Mouse (Mus musculus): ENCODE data around the gene Ptprb. TPM values are rescaled to one million over a fixed set of nuclear protein-coding genes. Genes with fewer than 3 reads are reported as not detected.
A peak's percentile ranks its signal among the peaks of the same experiment; 100 is the strongest.

The Ptprb gene
- polyA plus RNA-seq, 2 experiments from 2014 or later = 0.12 TPM; not detected in 1

- no peak for ATAC-seq
Measured at GRCm38 (mm10) chr10:116382826-116383685, 107.7 kb downstream of the Ptprb start.

- no peak for ATAC-seq
Measured at GRCm38 (mm10) chr10:116384401-116384800, 109.1 kb downstream of the Ptprb start.

- no peak for ATAC-seq
Measured at GRCm38 (mm10) chr10:116386391-116386885, 111.1 kb downstream of the Ptprb start.

GRCm38 (mm10) chr10:116388840-116389239 is 113.5 kb downstream of the Ptprb start:
- no peak for ATAC-seq

GRCm38 (mm10) chr10:116393790-116394475 is 118.6 kb downstream of the Ptprb start:
- ATAC-seq = no peak

- no peak for ATAC-seq
Measured at GRCm38 (mm10) chr10:116394585-116394984, 119.3 kb downstream of the Ptprb start.

GRCm38 (mm10) chr10:116396279-116396678 is 121.0 kb downstream of the Ptprb start:
- ATAC-seq = peak; percentile 55

- ATAC-seq = peak; percentile 29
Measured at GRCm38 (mm10) chr10:116396966-116397365, 121.6 kb downstream of the Ptprb start.

GRCm38 (mm10) chr10:116397573-116397972 is 122.2 kb downstream of the Ptprb start:
- peak; percentile 50 for ATAC-seq

- ATAC-seq = no peak
Measured at GRCm38 (mm10) chr10:116397973-116398372, 122.7 kb downstream of the Ptprb start.

- no peak for ATAC-seq
Measured at GRCm38 (mm10) chr10:116402742-116403425, 127.6 kb downstream of the Ptprb start.

GRCm38 (mm10) chr10:116403679-116404078 is 128.4 kb downstream of the Ptprb start:
- ATAC-seq = no peak

- no peak for ATAC-seq
Measured at GRCm38 (mm10) chr10:116405011-116405410, 129.7 kb downstream of the Ptprb start.

GRCm38 (mm10) chr10:116407684-116408359 is 132.5 kb downstream of the Ptprb start:
- ATAC-seq = no peak

GRCm38 (mm10) chr10:116410826-116411225 is 135.5 kb downstream of the Ptprb start:
- ATAC-seq = no peak

- ATAC-seq = no peak
Measured at GRCm38 (mm10) chr10:116416142-116416541, 140.8 kb downstream of the Ptprb start.

- no peak for ATAC-seq
Measured at GRCm38 (mm10) chr10:116416726-116417125, 141.4 kb downstream of the Ptprb start.

GRCm38 (mm10) chr10:116418121-116418726 is 142.9 kb downstream of the Ptprb start:
- no peak for ATAC-seq

- ATAC-seq = no peak
Measured at GRCm38 (mm10) chr10:116420976-116421375, 145.7 kb downstream of the Ptprb start.

GRCm38 (mm10) chr10:116422551-116422950 is 147.2 kb downstream of the Ptprb start:
- peak; percentile 87 for ATAC-seq

- no peak for ATAC-seq
Measured at GRCm38 (mm10) chr10:116424921-116425320, 149.6 kb downstream of the Ptprb start.

- no peak for ATAC-seq
Measured at GRCm38 (mm10) chr10:116426176-116426575, 150.9 kb downstream of the Ptprb start.
